Mouse (Mus musculus) heart, adult 2 months (tissue): ENCODE measurements around the gene Usp10.

ENCODE experiments used
- CTCF ChIP-seq: fragments of 200-600 bp; IDR thresholded peaks from 2 replicates; pipeline ENCODE4 v1.8.1; 2022; ENCODE audit warnings: antibody characterized with exemption, mild to moderate bottlenecking, moderate library complexity
- EP300 ChIP-seq: fragments of 200-500 bp; IDR thresholded peaks from 2 replicates; pipeline ENCODE4 v1.6.1; 2011; ENCODE audit warnings: low read depth, low read length, control low read depth; ENCODE audit not compliant: insufficient read depth
- POLR2A ChIP-seq: fragments of 200-500 bp; IDR thresholded peaks from 2 replicates; pipeline ENCODE4 v1.6.1; 2011; ENCODE audit warnings: mild to moderate bottlenecking, low read depth, low read length, control low read depth; ENCODE audit not compliant: insufficient read depth

GRCm38 (mm10) chr8:119935541-119935940 lies 25.4 kb downstream of the Usp10 start:
- TF ChIP-seq POLR2A (no peak), CTCF (no peak), EP300 (no peak)
